Mouse (Mus musculus) heart, postnatal 4 days (tissue): ENCODE measurements around the gene Ranbp2. TPM values are rescaled to one million over a fixed set of nuclear protein-coding genes. Genes with fewer than 3 reads are reported as not detected.
"Not testable (repeated sequence)": the region's sequence is repeated elsewhere in the genome, so short reads cannot be mapped to it uniquely, and the experiment has no call there.

Experiments used
- DNase-seq: peaks from one replicate; pipeline ENCODE4 v3.0.0; 2021
- total RNA-seq, 2 experiments: library from RNA; stranded (reverse); gene quantifications; 2 replicates each; pipeline ENCODE4 v1.2.3; 2021

Gene Ranbp2
- total RNA-seq, 2 experiments from 2014 or later: 67.4 to 67.5 TPM

GRCm38 (mm10) chr10:58497320-58498284 is 50.9 kb downstream of the Ranbp2 start, which contains the start of gene Ccdc138:
Gene Ccdc138 (plus strand): TSS chr10:58497948.
- peak; percentile 94 for DNase-seq

- no peak for DNase-seq
These were observed 51.8 kb downstream of the Ranbp2 start for GRCm38 (mm10) chr10:58498516-58498915.

- no peak for DNase-seq
These were observed 82.6 kb downstream of the Ranbp2 start for GRCm38 (mm10) chr10:58529358-58529757.

GRCm38 (mm10) chr10:58530896-58531790 is 84.4 kb downstream of the Ranbp2 start:
- no peak for DNase-seq

GRCm38 (mm10) chr10:58532177-58532576 is 85.5 kb downstream of the Ranbp2 start:
- no peak for DNase-seq

- not testable (repeated sequence) for DNase-seq
These were observed 89.6 kb downstream of the Ranbp2 start for GRCm38 (mm10) chr10:58536276-58536675.

DNA sequence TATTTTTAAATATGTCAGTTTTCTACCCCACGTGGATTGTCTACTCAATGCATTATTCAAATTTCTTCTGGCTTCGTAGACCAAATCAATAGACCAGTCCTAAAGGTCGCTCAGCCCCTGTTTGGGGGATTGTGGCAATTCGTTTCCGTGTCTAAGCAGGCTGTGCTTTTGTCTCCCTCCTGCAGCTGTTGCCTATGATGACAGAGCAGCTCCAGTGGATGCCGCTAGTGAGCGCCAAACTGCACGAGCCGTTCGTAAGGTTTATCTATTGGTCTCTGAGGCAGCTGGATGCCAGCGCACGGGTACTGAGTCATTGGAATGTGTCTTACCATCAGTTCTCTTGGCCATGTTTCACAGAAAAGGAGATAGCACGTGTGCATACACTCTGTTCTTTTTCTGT is 93.9 kb downstream of the Ranbp2 start:
- no peak for DNase-seq

Other genes with a start within 250 kb of the Ranbp2 start
- gene AW822073, start 222.0 kb upstream of the Ranbp2 start, total RNA-seq: not detected
- gene Duxf3, start 214.2 kb upstream of the Ranbp2 start, total RNA-seq: not detected
- not detected for gene Gm4981, start 210.2 kb upstream of the Ranbp2 start, total RNA-seq
- gene Gcc2, start 191.4 kb upstream of the Ranbp2 start, total RNA-seq: 10 to 100 TPM; 24.6 to 29.2 TPM
- 100 to 1,000 TPM; 223 to 250 TPM for gene Lims1, start 123.5 kb upstream of the Ranbp2 start, total RNA-seq
- gene Ccdc138, start 51.0 kb downstream of the Ranbp2 start, total RNA-seq: 1 to 10 TPM; 2.5 to 2.7 TPM
- gene Edar, start 228.7 kb downstream of the Ranbp2 start, total RNA-seq: under 1 TPM; 0.41 to 0.43 TPM